Mouse (Mus musculus) lung, postnatal 4 days (tissue): ENCODE measurements around the gene Gab3.
"Not testable (repeated sequence)": the region's sequence is repeated elsewhere in the genome, so short reads cannot be mapped to it uniquely, and the experiment has no call there.

Experiments
- DNase-seq, 2 experiments: peaks; one replicate each; pipeline ENCODE4 v3.0.0; 2021

Gene Gab3

GRCm38 (mm10) chrX:75034054-75034453, 51.2 kb downstream of the Gab3 start:
- DNase-seq: not testable (repeated sequence)

GRCm38 (mm10) chrX:74983734-74984133, 101.5 kb downstream of the Gab3 start:
- no peak for DNase-seq

GRCm38 (mm10) chrX:74962899-74963298, 122.4 kb downstream of the Gab3 start:
- not testable (repeated sequence) for DNase-seq

- not testable (repeated sequence) for DNase-seq
These were observed 126.1 kb downstream of the Gab3 start for GRCm38 (mm10) chrX:74959161-74959560.
